In genomic region chr2:159336646-159337045, GRCm38 (mm10) we compare ENCODE assay signal across 29 mouse cellular contexts.
DNase-seq lines count a peak whose midpoint lies in the region; ATAC-seq lines count a peak whose summit lies in the region.
"Had no signal": no experiment of that assay in that cellular context is flagged by ENCODE, and none has a peak within 500 bp of the region (broad histone marks: within the 10 kb centered on the region; RNA-seq: fewer than 3 reads in every experiment).

No protein-coding gene starts in this region.

- no peak overlapping the region for H3K9ac ChIP-seq in forebrain, embryonic 14.5 days (ENCODE audit: low read length)
- H3K9ac ChIP-seq in forebrain, embryonic 11.5 days (ENCODE audit: low read length), result no peak overlapping the region
- H3K9ac ChIP-seq: embryonic facial prominence, embryonic 13.5 days; embryonic facial prominence, embryonic 15.5 days; forebrain, embryonic 15.5 days had no signal

- no peak; the same call in 1 of the 2 replicates for ATAC-seq in forebrain, embryonic 14.5 days
- no peak for ATAC-seq in forebrain, embryonic 11.5 days (replicated peaks; ENCODE audit: low FRiP score)
- ATAC-seq in cerebellum, adult (ENCODE audit: insufficient number of reproducible peaks, low FRiP score, low TSS enrichment), result no peak
- ATAC-seq: activated CD4-positive, CD25-positive, alpha-beta regulatory T cell, adult 4 months; CD4-positive, CD25-positive, alpha-beta regulatory T cell, adult 4 months; forebrain, embryonic 15.5 days; Patski had no signal

- peak; percentile 69 for DNase-seq in forebrain, embryonic 14.5 days (ENCODE audit: low spot score)
- DNase-seq in forebrain, embryonic 11.5 days (ENCODE audit: low spot score), result no peak
- DNase-seq in layer of hippocampus, adult 11-12 months (ENCODE audit: low spot score), result peak; percentile 14
- no peak for DNase-seq in layer of hippocampus, postnatal 10 days (ENCODE audit: low spot score in 2 of 2)
- DNase-seq in layer of hippocampus, adult 9-11 months, result peak; percentile 5
- DNase-seq in layer of hippocampus, postnatal 25 days (ENCODE audit: extremely low spot score in 1 of 2, low spot score in 1 of 2), result no peak
- peak; percentile 49 for DNase-seq in telencephalon, adult 2 months (ENCODE audit: low read depth, low spot score)
- DNase-seq: adrenal gland, adult 8-10 months; adrenal gland, postnatal 14 days; adrenal gland, postnatal 36 days; B cell, adult 2 months; cerebellum, adult 11 months; cerebellum, adult 18-20 months; cerebellum, adult 8-10 months; cerebellum, adult 9-11 months; cerebellum, postnatal 14 days; cerebellum, postnatal 36 days; embryo, embryonic 11 days had no signal

- H3K36me3 ChIP-seq in forebrain, embryonic 14.5 days (ENCODE audit: control insufficient read depth, insufficient read depth, low read length), result no peaks in the 10 kb centered on the region
- H3K36me3 ChIP-seq in forebrain, embryonic 11.5 days (ENCODE audit: control insufficient read depth, insufficient read depth, low read length), result no peaks in the 10 kb centered on the region
- H3K36me3 ChIP-seq: embryonic facial prominence, embryonic 13.5 days; embryonic facial prominence, embryonic 15.5 days; forebrain, embryonic 10.5 days; forebrain, embryonic 15.5 days; G1E had no signal

- H3K27me3 ChIP-seq in forebrain, embryonic 14.5 days (replicated peaks; ENCODE audit: control insufficient read depth, insufficient read depth, low read length), result no peaks in the 10 kb centered on the region
- no peaks in the 10 kb centered on the region for H3K27me3 ChIP-seq in forebrain, embryonic 11.5 days (ENCODE audit: control insufficient read depth, insufficient read depth, low read length)
- H3K27me3 ChIP-seq: CH12.LX; embryonic facial prominence, embryonic 13.5 days; embryonic facial prominence, embryonic 15.5 days; forebrain, embryonic 15.5 days; Patski had no signal

- H3K4me2 ChIP-seq in forebrain, embryonic 14.5 days (ENCODE audit: low read length), result no peak overlapping the region
- no peak overlapping the region for H3K4me2 ChIP-seq in forebrain, embryonic 11.5 days (ENCODE audit: low read depth, low read length, severe bottlenecking)
- H3K4me2 ChIP-seq: embryonic facial prominence, embryonic 13.5 days; embryonic facial prominence, embryonic 15.5 days; forebrain, embryonic 15.5 days had no signal

- no peak overlapping the region for H3K27ac ChIP-seq in forebrain, embryonic 14.5 days (ENCODE audit: low read depth, low read length)
- no peak overlapping the region for H3K27ac ChIP-seq in forebrain, embryonic 11.5 days (ENCODE audit: low read depth, low read length)
- H3K27ac ChIP-seq: embryonic facial prominence, embryonic 13.5 days; embryonic facial prominence, embryonic 15.5 days; forebrain, embryonic 10.5 days; forebrain, embryonic 15.5 days had no signal

- no peak overlapping the region for H3K4me3 ChIP-seq in forebrain, embryonic 14.5 days (ENCODE audit: low read depth, low read length)
- H3K4me3 ChIP-seq in forebrain, embryonic 11.5 days (ENCODE audit: low read depth, low read length), result no peak overlapping the region
- H3K4me3 ChIP-seq: embryonic facial prominence, embryonic 13.5 days; embryonic facial prominence, embryonic 15.5 days; erythroblast, embryonic 14.5 days; forebrain, embryonic 10.5 days; forebrain, embryonic 15.5 days had no signal

- 60% methylated on average over 2 of the region's 2 CpGs for WGBS in forebrain, embryonic 14.5 days
- 80% methylated on average over 2 of the region's 2 CpGs for WGBS in forebrain, embryonic 11.5 days

- H3K9me3 ChIP-seq in forebrain, embryonic 14.5 days (replicated peaks; ENCODE audit: control insufficient read depth, low read length), result no peaks in the 10 kb centered on the region
- no peaks in the 10 kb centered on the region for H3K9me3 ChIP-seq in forebrain, embryonic 11.5 days (ENCODE audit: control insufficient read depth, low read length)
- H3K9me3 ChIP-seq: embryonic facial prominence, embryonic 13.5 days; embryonic facial prominence, embryonic 15.5 days; forebrain, embryonic 10.5 days; forebrain, embryonic 15.5 days had no signal

- H3K4me1 ChIP-seq in forebrain, embryonic 14.5 days (ENCODE audit: control insufficient read depth, insufficient read depth, low read length), result no peaks in the 10 kb centered on the region
- no peaks in the 10 kb centered on the region for H3K4me1 ChIP-seq in forebrain, embryonic 11.5 days (replicated peaks; ENCODE audit: control insufficient read depth, insufficient read depth, low read length)
- H3K4me1 ChIP-seq: embryonic facial prominence, embryonic 13.5 days; embryonic facial prominence, embryonic 15.5 days; forebrain, embryonic 10.5 days; forebrain, embryonic 15.5 days had no signal

Comparison
In these comparisons a context has a peak if more than half of its experiments do, and no peak if none do; other contexts are left out.
1. DNase-seq: peak in forebrain, embryonic 14.5 days (single experiment), layer of hippocampus, adult 11-12 months (single experiment), layer of hippocampus, adult 9-11 months (single experiment) and telencephalon, adult 2 months (single experiment); none in forebrain, embryonic 11.5 days (single experiment), layer of hippocampus, postnatal 10 days (0 of 2) and layer of hippocampus, postnatal 25 days (0 of 2).